Mouse (Mus musculus): ENCODE measurements around the gene Cdkal1.

GRCm38 (mm10) chr13:29835170-29835569, 20.3 kb downstream of the Cdkal1 start:
- peak; percentile 56 for TF ChIP-seq CTCF (conservative IDR thresholded peaks at IDR 0.05; ENCODE audit: low read length)
- no peak for TF ChIP-seq NANOG (IDR thresholded peaks at IDR 0.05; ENCODE audit: borderline replicate concordance, low read length)

All from E14TG2a.4 (cell line).